ENCODE assay signal across 20 mouse cellular contexts in the genomic region with DNA sequence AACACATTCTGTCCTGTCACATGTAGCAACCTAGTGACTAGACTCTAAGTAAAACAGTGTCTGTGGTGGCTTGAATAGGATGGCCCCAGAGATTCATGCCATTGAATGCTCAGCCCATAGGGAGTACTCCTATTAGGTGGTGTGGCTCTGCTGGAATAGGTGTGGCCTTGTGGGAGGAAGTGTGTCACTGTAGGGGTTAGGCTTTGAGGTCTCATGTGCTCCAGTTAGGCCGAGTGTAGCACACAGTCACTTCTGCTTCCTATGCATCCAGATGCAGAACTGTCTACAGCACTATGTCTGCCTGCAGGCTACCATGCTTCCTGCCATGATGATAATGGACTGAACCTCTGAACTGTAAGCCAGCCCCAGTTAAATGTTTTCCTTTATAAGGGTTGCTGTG.
DNase-seq lines count a peak whose midpoint lies in the region; ATAC-seq and TF ChIP-seq lines count a peak whose summit lies in the region.
"Had no signal": no experiment of that assay in that cellular context is flagged by ENCODE, and none has a peak within 500 bp of the region (broad histone marks: within the 10 kb centered on the region; RNA-seq: fewer than 3 reads in every experiment).

No protein-coding gene starts in this region.

- DNase-seq in A20 (ENCODE audit: low read depth, low spot score) (peak; percentile 17), MEL (ENCODE audit: low read depth, low spot score) (peak; percentile 16)
- peak; percentile 18 for DNase-seq in induced T-regulatory cell, adult 2 months (ENCODE audit: low read depth)
- no peak for DNase-seq in liver, embryonic 11.5 days (ENCODE audit: low spot score)
- no peak for DNase-seq in layer of hippocampus, adult 18-20 months (ENCODE audit: low spot score in 2 of 2)
- DNase-seq in gastrocnemius, adult 2 months: no peak
- DNase-seq: adrenal gland, adult 8-10 months; adrenal gland, postnatal 36 days; cerebellum, adult 2 months; embryo, embryonic 11 days; gastrocnemius, postnatal 36 days; heart, adult 2 months had no signal

- no peak for TF ChIP-seq POLR2A in MEL (IDR thresholded peaks at IDR 0.05; ENCODE audit: control insufficient read depth in 1 of 2, insufficient read depth in 1 of 2, low read depth in 1 of 2, low read length in 2 of 2, poor library complexity in 1 of 2)

- TF ChIP-seq CTCF in MEL (IDR thresholded peaks at IDR 0.05 in 2 of 3, conservative IDR thresholded peaks at IDR 0.05 in 1 of 3; ENCODE audit: control insufficient read depth in 1 of 3, insufficient read depth in 1 of 3, low read depth in 2 of 3, low read length in 3 of 3, poor library complexity in 1 of 3, severe bottlenecking in 1 of 3): no peak
- TF ChIP-seq CTCF in gastrocnemius, adult 2 months (IDR thresholded peaks at IDR 0.05): no peak

- no peak for TF ChIP-seq EP300 in MEL (IDR thresholded peaks at IDR 0.05; ENCODE audit: low read depth in 1 of 2, low read length in 2 of 2)

- no peak for TF ChIP-seq RAD21 in MEL (IDR thresholded peaks at IDR 0.05; ENCODE audit: low read depth, low read length)

- no peaks in the 10 kb centered on the region for H3K36me3 ChIP-seq in MEL (ENCODE audit: control insufficient read depth in 1 of 2, insufficient read depth in 2 of 2, low read length in 2 of 2)
- H3K36me3 ChIP-seq in liver, embryonic 11.5 days (ENCODE audit: control insufficient read depth, insufficient read depth, low read length): no peaks in the 10 kb centered on the region
- H3K36me3 ChIP-seq: embryonic facial prominence, embryonic 15.5 days; forebrain, embryonic 10.5 days; heart, embryonic 12.5 days; hindbrain, embryonic 10.5 days; hindbrain, embryonic 15.5 days had no signal

- H3K4me2 ChIP-seq in liver, embryonic 11.5 days: no peak overlapping the region
- H3K4me2 ChIP-seq: embryonic facial prominence, embryonic 15.5 days; heart, embryonic 12.5 days; hindbrain, embryonic 15.5 days had no signal

- peak; percentile 48; the same call in 1 of the 2 replicates for ATAC-seq in neutrophil, adult 5-6 weeks (ENCODE audit: extremely low read depth, insufficient number of reproducible peaks, low FRiP score, poor library complexity, severe bottlenecking)
- ATAC-seq in liver, embryonic 11.5 days (replicated peaks; ENCODE audit: low FRiP score): no peak
- ATAC-seq: forebrain, embryonic 14.5 days had no signal

- no peak overlapping the region for H3K27ac ChIP-seq in MEL (ENCODE audit: control insufficient read depth, low read depth, low read length)
- H3K27ac ChIP-seq in liver, embryonic 11.5 days (ENCODE audit: low read depth, low read length): no peak overlapping the region
- no peak overlapping the region for H3K27ac ChIP-seq in gastrocnemius, adult 2 months
- H3K27ac ChIP-seq: embryonic facial prominence, embryonic 15.5 days; forebrain, embryonic 10.5 days; heart, adult 2 months; hindbrain, embryonic 10.5 days; hindbrain, embryonic 15.5 days had no signal

- intact Hi-C loops in gastrocnemius, adult 2 months (cut with DNase I): no loop called here

- no peak overlapping the region for H3K9ac ChIP-seq in MEL (ENCODE audit: control insufficient read depth, low read depth, low read length, poor library complexity, severe bottlenecking)
- H3K9ac ChIP-seq in liver, embryonic 11.5 days (ENCODE audit: low read depth, low read length): no peak overlapping the region
- H3K9ac ChIP-seq: embryonic facial prominence, embryonic 15.5 days; heart, embryonic 12.5 days; hindbrain, embryonic 15.5 days had no signal

- no peak overlapping the region for H3K4me3 ChIP-seq in MEL (ENCODE audit: control insufficient read depth in 1 of 2, insufficient read depth in 1 of 2, low read depth in 2 of 2, low read length in 2 of 2)
- no peak overlapping the region for H3K4me3 ChIP-seq in liver, embryonic 11.5 days (ENCODE audit: low read depth, low read length)
- no peak overlapping the region for H3K4me3 ChIP-seq in gastrocnemius, adult 2 months
- H3K4me3 ChIP-seq: embryonic facial prominence, embryonic 15.5 days; erythroblast, embryonic 14.5 days; forebrain, embryonic 10.5 days; heart, adult 2 months; heart, embryonic 12.5 days; hindbrain, embryonic 10.5 days; hindbrain, embryonic 15.5 days had no signal

- no peaks in the 10 kb centered on the region for H3K9me3 ChIP-seq in MEL (replicated peaks; ENCODE audit: insufficient read depth, low read length)
- no peaks in the 10 kb centered on the region for H3K9me3 ChIP-seq in liver, embryonic 11.5 days (ENCODE audit: control insufficient read depth, low read length)
- H3K9me3 ChIP-seq: embryonic facial prominence, embryonic 15.5 days; forebrain, embryonic 10.5 days; heart, embryonic 12.5 days; hindbrain, embryonic 10.5 days; hindbrain, embryonic 15.5 days had no signal

- H3K4me1 ChIP-seq in MEL (ENCODE audit: control insufficient read depth in 1 of 2, insufficient read depth in 2 of 2, low read length in 2 of 2): no peaks in the 10 kb centered on the region
- no peaks in the 10 kb centered on the region for H3K4me1 ChIP-seq in liver, embryonic 11.5 days (replicated peaks; ENCODE audit: control insufficient read depth, insufficient read depth, low read length)
- H3K4me1 ChIP-seq: embryonic facial prominence, embryonic 15.5 days; forebrain, embryonic 10.5 days; heart, embryonic 12.5 days; hindbrain, embryonic 10.5 days; hindbrain, embryonic 15.5 days had no signal

- H3K79me2 ChIP-seq in MEL (ENCODE audit: control insufficient read depth, insufficient read depth, low read length, poor library complexity): no peaks in the 10 kb centered on the region

- H3K27me3 ChIP-seq in MEL (ENCODE audit: control insufficient read depth in 1 of 2, insufficient read depth in 2 of 2, low read length in 2 of 2): no peaks in the 10 kb centered on the region
- H3K27me3 ChIP-seq in liver, embryonic 11.5 days (replicated peaks; ENCODE audit: control insufficient read depth, insufficient read depth, low read length): no peaks in the 10 kb centered on the region
- H3K27me3 ChIP-seq: embryonic facial prominence, embryonic 15.5 days; heart, embryonic 12.5 days; hindbrain, embryonic 15.5 days had no signal

- 32% methylated on average over 1 of the region's 1 CpGs for WGBS in liver, embryonic 11.5 days

TF ChIP-seq in MEL, 35 proteins besides CTCF, POLR2A, EP300 and RAD21:
- TF ChIP-seq ZNF384 (IDR thresholded peaks at IDR 0.05; ENCODE audit: low read depth, low read length): no peak
- no peak for TF ChIP-seq POLR2AphosphoS5 (IDR thresholded peaks at IDR 0.05; ENCODE audit: borderline replicate concordance, low read depth, low read length)
- no peak for TF ChIP-seq MAFK (IDR thresholded peaks at IDR 0.05; ENCODE audit: borderline replicate concordance, low read depth, low read length)
- no peak for TF ChIP-seq RCOR1 (IDR thresholded peaks at IDR 0.05; ENCODE audit: low read depth, low read length)
- no peak for TF ChIP-seq E2F4 (IDR thresholded peaks at IDR 0.05; ENCODE audit: borderline replicate concordance, low read depth, low read length)
- TF ChIP-seq MYB (IDR thresholded peaks at IDR 0.05; ENCODE audit: low read depth, low read length): no peak
- no peak for TF ChIP-seq CHD1 (IDR thresholded peaks at IDR 0.05; ENCODE audit: low read depth, low read length)
- no peak for TF ChIP-seq USF2 (IDR thresholded peaks at IDR 0.05; ENCODE audit: borderline replicate concordance in 1 of 2, insufficient read depth in 1 of 2, low read depth in 1 of 2, low read length in 2 of 2)
- TF ChIP-seq MAZ (IDR thresholded peaks at IDR 0.05; ENCODE audit: low read depth, low read length): no peak
- no peak for TF ChIP-seq ELF1 (IDR thresholded peaks at IDR 0.05; ENCODE audit: low read depth, low read length)
- TF ChIP-seq ETS1 (IDR thresholded peaks at IDR 0.05; ENCODE audit: low read depth, low read length): no peak
- no peak for TF ChIP-seq GATA1 (IDR thresholded peaks at IDR 0.05; ENCODE audit: low read depth, low read length)
- TF ChIP-seq GABPA (IDR thresholded peaks at IDR 0.05; ENCODE audit: low read depth, low read length): no peak
TF ChIP-seq in MEL: peak in this region for 0.

Comparison
In these comparisons a context has a peak if more than half of its experiments do, and no peak if none do; other contexts are left out.
1. DNase-seq: peak in A20 (single experiment), MEL (single experiment) and induced T-regulatory cell, adult 2 months (single experiment); none in liver, embryonic 11.5 days (single experiment), layer of hippocampus, adult 18-20 months (0 of 2) and gastrocnemius, adult 2 months (single experiment).